Mouse (Mus musculus) hindbrain, embryonic 15.5 days (tissue): ENCODE results near the gene Glis2. TPM values are rescaled to one million over a fixed set of nuclear protein-coding genes. Genes with fewer than 3 reads are reported as not detected.
"Not testable (repeated sequence)": the region's sequence is repeated elsewhere in the genome, so short reads cannot be mapped to it uniquely, and the experiment has no call there.

Experiments
- ATAC-seq: fragments of 200-750 bp; cut with Nextera tagmentation; 2 replicates; pipeline ENCODE4 v1.8.0; 2017; ENCODE audit warnings: low read depth, moderate number of reproducible peaks, moderate TSS enrichment; ENCODE audit not compliant: low FRiP score
- H3K27ac ChIP-seq: fragments of 300-500 bp; sonication (generic); replicated peaks from 2 replicates; pipeline ENCODE4 v1.5.1; 2015; ENCODE audit warnings: mild to moderate bottlenecking, inconsistent platforms
- H3K27me3 ChIP-seq: fragments of 300-500 bp; sonication (generic); 2 replicates; pipeline ENCODE4 v1.6.1; 2015; ENCODE audit warnings: control low read depth, inconsistent platforms
- H3K36me3 ChIP-seq: fragments of 300-500 bp; sonication (generic); 2 replicates; pipeline ENCODE4 v1.6.1; 2015; ENCODE audit warnings: control low read depth, inconsistent platforms
- H3K4me1 ChIP-seq: fragments of 300-500 bp; sonication (generic); replicated peaks from 2 replicates; pipeline ENCODE4 v1.6.1; 2015; ENCODE audit warnings: control low read depth, inconsistent platforms
- H3K4me2 ChIP-seq: fragments of 300-500 bp; sonication (generic); 2 replicates; pipeline ENCODE4 v1.6.1; 2015; ENCODE audit warnings: moderate library complexity, mild to moderate bottlenecking, inconsistent platforms
- H3K4me3 ChIP-seq: fragments of 300-500 bp; sonication (generic); 2 replicates; pipeline ENCODE4 v1.5.1; 2015; ENCODE audit warnings: mild to moderate bottlenecking, inconsistent platforms
- H3K9ac ChIP-seq: fragments of 300-500 bp; sonication (generic); 2 replicates; pipeline ENCODE4 v1.6.1; 2015; ENCODE audit warnings: inconsistent platforms
- H3K9me3 ChIP-seq: fragments of 300-500 bp; sonication (generic); 2 replicates; pipeline ENCODE4 v1.6.1; 2016; ENCODE audit warnings: control low read depth, inconsistent platforms
- WGBS: fragments of 180-500 bp; shearing (Covaris S2); methylation state at CpG from one replicate; pipeline ENCODE4 v1.1.7; 2015; 5-methylcytosine and 5-hydroxymethylcytosine counted together
- polyA plus RNA-seq: library from polyadenylated mRNA; unstranded; fragments of >200 nt; fragmentation: Nextera tagmentation; extraction: Ambion mirVana; gene quantifications from 2 replicates; pipeline ENCODE4 v1.2.1, GENCODE M21; 2015

The Glis2 gene
- polyA plus RNA-seq, 1 experiment from 2014 or later, result 19.7 TPM

DNA sequence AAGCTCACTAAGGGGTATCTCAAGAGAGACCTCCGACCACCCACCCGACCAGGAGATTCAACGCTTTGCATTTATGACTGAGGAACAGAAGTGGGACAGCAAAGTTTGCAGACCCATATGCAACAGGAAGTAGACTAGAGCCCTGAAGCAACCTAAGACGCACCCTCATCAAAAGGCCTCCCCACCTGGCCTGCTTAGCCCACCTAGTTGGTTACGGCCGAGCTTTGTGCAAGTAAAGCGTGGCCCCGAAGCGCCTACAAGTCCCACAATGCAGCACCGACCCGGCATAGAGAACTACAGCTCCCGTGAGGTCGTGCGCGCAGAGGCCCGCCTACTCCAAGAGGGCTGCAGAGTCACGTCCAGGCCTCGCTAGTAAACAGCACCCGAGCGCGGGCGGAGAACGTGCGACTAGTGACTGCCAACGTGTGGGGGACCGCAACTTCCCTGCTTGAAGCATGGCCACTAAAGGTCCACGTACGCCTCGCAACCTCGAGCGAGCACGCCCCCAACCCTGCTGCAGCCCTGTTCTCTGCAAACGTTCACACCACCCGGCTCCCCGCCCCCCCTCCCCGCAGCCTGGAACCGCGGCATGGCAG, 36.0 kb upstream of the Glis2 start:
- 0% methylated on average over 38 of the region's 38 CpGs for WGBS
- Histone ChIP-seq H3K27ac (peak overlapping the region; percentile 90), H3K9ac (peak overlapping the region; percentile 62), H3K36me3 (no peaks in the 10 kb centered on the region), H3K4me3 (peak overlapping the region; percentile 58), H3K27me3 (no peaks in the 10 kb centered on the region), H3K9me3 (no peaks in the 10 kb centered on the region), H3K4me2 (peak overlapping the region; percentile 85), H3K4me1 (peaks cover 26% of the 10 kb centered on the region)
- ATAC-seq, result peak; percentile 89

DNA sequence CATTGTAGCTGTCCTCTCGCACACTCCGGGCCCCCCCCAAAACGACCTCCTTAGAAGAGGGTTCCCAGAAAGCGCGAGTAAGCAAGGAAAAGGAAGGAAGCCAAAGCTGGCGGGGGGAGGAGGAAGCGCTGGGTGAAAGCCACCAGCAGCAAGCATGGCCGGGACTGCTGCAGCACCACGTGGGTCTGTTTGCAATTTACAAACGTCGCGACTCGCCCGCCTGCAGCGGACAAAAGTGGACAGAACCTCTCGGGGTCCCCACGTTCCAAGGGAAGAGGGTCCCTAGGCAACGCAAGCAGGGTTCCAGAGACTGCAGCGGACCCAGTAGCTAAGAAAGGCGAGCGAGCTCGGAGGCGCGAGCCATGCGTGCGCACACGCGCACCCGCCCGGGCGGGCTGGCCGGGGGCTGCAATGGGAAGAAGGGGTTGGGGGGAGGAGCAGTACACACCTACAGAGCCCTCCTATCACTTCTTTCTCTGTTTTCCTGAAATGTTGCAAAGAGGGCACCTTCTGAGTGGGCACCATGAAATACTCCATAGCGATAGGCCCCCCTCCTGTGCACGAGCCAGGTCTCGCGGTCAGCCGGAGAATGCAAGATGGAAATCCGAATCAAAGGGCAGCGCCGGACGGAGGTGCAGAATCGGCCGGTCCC, 35.4 kb upstream of the Glis2 start:
- H3K9ac ChIP-seq, result peak overlapping the region; percentile 62
- peak overlapping the region; percentile 58 for H3K4me3 ChIP-seq
- ATAC-seq, result peak; percentile 58
- peaks cover 25% of the 10 kb centered on the region for H3K4me1 ChIP-seq
- peak overlapping the region; percentile 90 for H3K27ac ChIP-seq
- H3K36me3 ChIP-seq, result no peaks in the 10 kb centered on the region
- H3K4me2 ChIP-seq, result peak overlapping the region; percentile 85
- under 1% methylated on average over 41 of the region's 43 CpGs for WGBS
- H3K27me3 ChIP-seq, result no peaks in the 10 kb centered on the region
- no peaks in the 10 kb centered on the region for H3K9me3 ChIP-seq

DNA sequence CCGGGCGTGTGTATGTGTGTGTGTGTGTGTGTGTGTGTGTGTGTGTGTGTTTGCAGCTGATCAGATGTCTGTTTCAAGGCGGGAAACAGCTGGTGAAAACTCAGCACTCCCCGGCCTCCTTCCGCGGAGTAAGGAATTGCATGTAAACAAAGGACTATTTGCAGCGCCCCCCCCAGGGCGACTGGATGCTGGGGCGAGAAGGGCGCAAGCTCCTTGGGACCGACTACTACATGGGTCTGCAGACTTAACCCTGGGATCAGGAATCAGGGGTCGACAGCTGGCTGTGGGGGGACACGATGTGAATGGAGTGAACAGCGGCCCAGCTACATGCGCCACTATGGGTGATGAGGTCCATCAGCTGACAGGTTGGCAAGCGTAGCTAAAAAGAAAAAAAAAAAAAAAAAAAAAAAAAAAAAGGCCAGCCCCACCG, 34.8 kb upstream of the Glis2 start, which contains the start of gene Tfap4:
Gene Tfap4, minus strand, starts transcription at position 140 of the 430 bp plus-strand sequence.
- Histone ChIP-seq H3K4me3 (peak within 1 kb of the TSS; percentile 58), H3K4me2 (peak within 1 kb of the TSS; percentile 85), H3K36me3 (no peaks in the 10 kb centered on the region), H3K27me3 (no peaks in the 10 kb centered on the region), H3K9ac (peak within 1 kb of the TSS; percentile 62), H3K9me3 (no peaks in the 10 kb centered on the region), H3K4me1 (peaks cover 25% of the 10 kb centered on the region), H3K27ac (peak within 1 kb of the TSS; percentile 90)
- WGBS, result 1% methylated on average over 17 of the region's 17 CpGs
- peak; percentile 35 for ATAC-seq

- no peaks in the 10 kb centered on the region for H3K36me3 ChIP-seq
- H3K4me2 ChIP-seq, result peak overlapping the region; percentile 85
- peak; percentile 27 for ATAC-seq
- peak overlapping the region; percentile 58 for H3K4me3 ChIP-seq
- H3K27me3 ChIP-seq, result no peaks in the 10 kb centered on the region
- WGBS, result under 1% methylated on average over 42 of the region's 43 CpGs
- peak overlapping the region; percentile 90 for H3K27ac ChIP-seq
- peaks cover 25% of the 10 kb centered on the region for H3K4me1 ChIP-seq
- H3K9me3 ChIP-seq, result no peaks in the 10 kb centered on the region
- H3K9ac ChIP-seq, result peak overlapping the region; percentile 62
Observed at GRCm38 (mm10) chr16:4560145-4560952, 34.2 kb upstream of the Glis2 start.

GRCm38 (mm10) chr16:4567912-4568311, 26.6 kb upstream of the Glis2 start:
- H3K27me3 ChIP-seq, result no peaks in the 10 kb centered on the region
- no peak overlapping the region for H3K9ac ChIP-seq
- H3K4me1 ChIP-seq, result 0 out of 2 replicates have a peak, but pooled peaks cover 6% of the 10 kb centered on the region
- H3K4me2 ChIP-seq, result no peak overlapping the region
- ATAC-seq, result no peak
- no peak overlapping the region for H3K4me3 ChIP-seq
- no peaks in the 10 kb centered on the region for H3K36me3 ChIP-seq
- no peak overlapping the region for H3K27ac ChIP-seq
- H3K9me3 ChIP-seq, result no peaks in the 10 kb centered on the region
- WGBS, result 17% methylated on average over 4 of the region's 4 CpGs

GRCm38 (mm10) chr16:4570737-4571136, 23.8 kb upstream of the Glis2 start:
- H3K9me3 ChIP-seq, result no peaks in the 10 kb centered on the region
- 54% methylated on average over 4 of the region's 4 CpGs for WGBS
- H3K4me3 ChIP-seq, result no peak overlapping the region
- ATAC-seq, result no peak
- H3K4me2 ChIP-seq, result no peak overlapping the region
- 0 out of 2 replicates have a peak, but pooled peaks cover 6% of the 10 kb centered on the region for H3K4me1 ChIP-seq
- H3K27ac ChIP-seq, result no peak overlapping the region
- no peaks in the 10 kb centered on the region for H3K27me3 ChIP-seq
- H3K36me3 ChIP-seq, result no peaks in the 10 kb centered on the region
- no peak overlapping the region for H3K9ac ChIP-seq

DNA sequence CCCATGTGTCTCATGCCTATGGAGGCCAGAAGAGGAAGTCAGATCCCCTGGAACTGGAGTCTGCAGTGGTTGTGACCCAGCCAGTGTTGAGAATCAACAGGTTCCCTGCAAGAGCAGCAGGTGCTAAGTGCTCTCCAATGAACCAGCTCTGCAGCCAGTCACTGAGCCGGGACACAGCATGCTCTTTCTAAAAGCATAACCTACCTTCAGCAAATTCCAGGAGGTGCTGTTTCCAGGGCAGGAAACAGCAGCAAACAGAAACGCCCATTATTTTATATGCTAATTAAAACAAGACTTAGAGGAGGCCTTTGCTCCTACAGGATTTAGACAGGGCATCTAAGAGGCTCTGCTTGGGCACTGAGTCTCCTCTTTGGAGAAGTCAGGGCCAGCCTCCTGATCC, 18.5 kb upstream of the Glis2 start:
- Histone ChIP-seq H3K9me3 (no peaks in the 10 kb centered on the region), H3K9ac (no peak overlapping the region), H3K27ac (no peak overlapping the region), H3K27me3 (no peaks in the 10 kb centered on the region), H3K36me3 (no peaks in the 10 kb centered on the region), H3K4me1 (0 out of 2 replicates have a peak, but pooled peaks cover 2% of the 10 kb centered on the region), H3K4me3 (no peak overlapping the region), H3K4me2 (no peak overlapping the region)
- ATAC-seq, result no peak
- 45% methylated on average over 2 of the region's 2 CpGs for WGBS

DNA sequence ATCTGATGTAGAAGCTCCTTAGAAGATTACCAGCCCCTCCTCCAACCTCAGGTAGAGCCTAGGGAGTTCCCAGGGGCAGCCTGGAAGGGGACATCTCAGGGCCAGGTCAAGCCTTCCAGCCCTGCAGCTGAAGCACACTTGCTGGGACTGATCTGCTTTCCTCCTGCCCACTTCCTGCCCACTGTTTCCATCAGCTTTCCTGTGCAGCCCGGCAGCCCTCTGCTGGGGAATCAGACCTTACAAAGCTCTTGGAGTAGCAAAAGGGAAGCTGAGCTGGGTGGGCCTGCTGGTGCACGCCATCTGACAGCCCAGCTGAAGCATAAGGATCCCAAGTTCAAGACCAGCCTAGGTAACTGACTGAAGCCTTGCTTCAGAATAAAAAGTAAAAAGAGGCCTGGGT, 17.6 kb upstream of the Glis2 start:
- Histone ChIP-seq H3K9ac (no peak overlapping the region), H3K4me1 (no peaks in the 10 kb centered on the region), H3K4me3 (no peak overlapping the region), H3K27me3 (no peaks in the 10 kb centered on the region), H3K27ac (no peak overlapping the region), H3K9me3 (no peaks in the 10 kb centered on the region), H3K4me2 (no peak overlapping the region), H3K36me3 (no peaks in the 10 kb centered on the region)
- no peak for ATAC-seq
- 57% methylated on average over 2 of the region's 2 CpGs for WGBS

GRCm38 (mm10) chr16:4578630-4579029, 15.9 kb upstream of the Glis2 start:
- Histone ChIP-seq H3K4me3 (no peak overlapping the region), H3K27ac (no peak overlapping the region), H3K36me3 (no peaks in the 10 kb centered on the region), H3K4me2 (no peak overlapping the region), H3K27me3 (no peaks in the 10 kb centered on the region), H3K9ac (no peak overlapping the region), H3K9me3 (no peaks in the 10 kb centered on the region), H3K4me1 (no peaks in the 10 kb centered on the region)
- WGBS, result 76% methylated on average over 7 of the region's 7 CpGs
- no peak for ATAC-seq

GRCm38 (mm10) chr16:4581179-4581578, 13.3 kb upstream of the Glis2 start:
- not testable (repeated sequence) for H3K9me3 ChIP-seq, H3K4me2 ChIP-seq, H3K27ac ChIP-seq, H3K27me3 ChIP-seq, ATAC-seq, H3K4me3 ChIP-seq, H3K4me1 ChIP-seq, H3K36me3 ChIP-seq, H3K9ac ChIP-seq
- WGBS, result 86% methylated on average over 4 of the region's 4 CpGs

DNA sequence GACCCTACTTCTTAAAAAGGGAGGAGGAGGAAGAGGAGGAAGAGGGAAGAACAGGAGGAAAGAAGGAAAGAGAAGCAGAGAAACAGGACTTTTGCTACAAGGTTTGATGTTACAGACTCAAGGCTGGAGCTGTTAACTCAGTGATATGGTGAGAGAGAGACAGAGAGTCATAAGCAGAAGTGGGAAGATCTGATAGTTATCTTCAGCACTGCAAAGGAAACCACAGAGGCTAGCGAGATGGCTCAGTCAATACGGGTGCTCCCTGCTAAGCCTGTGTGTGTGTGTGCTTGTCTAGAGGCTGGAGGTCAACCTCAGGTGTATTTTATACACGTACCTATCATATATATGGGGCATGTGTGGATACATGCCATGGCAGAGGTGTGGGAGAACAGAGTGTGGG, 10.7 kb upstream of the Glis2 start:
- H3K4me2 ChIP-seq, result no peak overlapping the region
- ATAC-seq, result no peak
- no peak overlapping the region for H3K4me3 ChIP-seq
- H3K27ac ChIP-seq, result no peak overlapping the region
- H3K9ac ChIP-seq, result no peak overlapping the region
- peaks cover 16% of the 10 kb centered on the region for H3K4me1 ChIP-seq
- H3K27me3 ChIP-seq, result no peaks in the 10 kb centered on the region
- no peaks in the 10 kb centered on the region for H3K36me3 ChIP-seq
- WGBS, result 90% methylated on average over 3 of the region's 3 CpGs
- H3K9me3 ChIP-seq, result no peaks in the 10 kb centered on the region

DNA sequence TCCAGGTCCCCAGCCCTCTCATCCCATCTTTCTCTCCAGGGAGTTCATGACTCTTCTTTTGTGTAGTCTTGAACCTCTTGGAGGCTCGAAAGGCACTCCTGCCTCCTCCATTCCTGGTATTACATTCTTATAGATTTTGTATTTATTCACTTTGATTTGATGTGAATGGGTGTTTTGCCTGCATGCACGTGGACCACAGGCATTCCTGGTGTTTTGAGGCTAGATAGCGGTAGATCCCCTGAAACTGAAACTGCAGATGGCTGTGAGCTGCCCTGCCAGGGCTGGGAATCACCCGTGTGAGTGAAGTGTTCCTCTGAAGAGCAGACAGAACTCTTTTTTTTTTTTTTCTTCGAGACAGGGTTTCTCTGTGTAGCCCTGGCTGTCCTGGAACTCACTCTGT, 10.1 kb upstream of the Glis2 start:
- Histone ChIP-seq H3K4me3 (no peak overlapping the region), H3K9me3 (no peaks in the 10 kb centered on the region), H3K4me1 (peaks cover 16% of the 10 kb centered on the region), H3K36me3 (no peaks in the 10 kb centered on the region), H3K27me3 (no peaks in the 10 kb centered on the region), H3K9ac (no peak overlapping the region), H3K4me2 (no peak overlapping the region), H3K27ac (no peak overlapping the region)
- ATAC-seq, result no peak
- 81% methylated on average over 5 of the region's 5 CpGs for WGBS
